Mouse (Mus musculus): ENCODE results near the gene Nmb.
A peak's percentile ranks its signal among the peaks of the same experiment; 100 is the strongest.

Nmb gene

DNA sequence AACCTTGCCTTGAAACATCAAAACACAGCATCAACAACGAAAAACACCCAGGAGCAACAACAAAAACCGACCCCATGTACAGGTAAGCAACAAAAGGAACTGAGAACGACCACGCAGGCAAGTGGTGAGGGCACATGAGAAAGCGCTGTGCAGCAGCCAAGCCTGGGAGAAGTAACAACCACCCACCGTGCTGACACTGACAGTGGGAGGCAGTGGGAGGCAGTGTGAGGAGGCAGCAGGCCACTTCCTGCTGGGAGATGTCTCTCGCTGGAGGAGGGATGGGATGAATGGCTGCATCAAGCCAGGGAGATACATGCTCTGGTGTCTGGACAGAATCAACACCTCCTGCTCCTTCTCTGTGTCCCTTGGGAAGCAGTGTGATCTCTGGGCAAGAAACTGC lies 7.7 kb downstream of the Nmb start:
- no peak for DNase-seq

DNA sequence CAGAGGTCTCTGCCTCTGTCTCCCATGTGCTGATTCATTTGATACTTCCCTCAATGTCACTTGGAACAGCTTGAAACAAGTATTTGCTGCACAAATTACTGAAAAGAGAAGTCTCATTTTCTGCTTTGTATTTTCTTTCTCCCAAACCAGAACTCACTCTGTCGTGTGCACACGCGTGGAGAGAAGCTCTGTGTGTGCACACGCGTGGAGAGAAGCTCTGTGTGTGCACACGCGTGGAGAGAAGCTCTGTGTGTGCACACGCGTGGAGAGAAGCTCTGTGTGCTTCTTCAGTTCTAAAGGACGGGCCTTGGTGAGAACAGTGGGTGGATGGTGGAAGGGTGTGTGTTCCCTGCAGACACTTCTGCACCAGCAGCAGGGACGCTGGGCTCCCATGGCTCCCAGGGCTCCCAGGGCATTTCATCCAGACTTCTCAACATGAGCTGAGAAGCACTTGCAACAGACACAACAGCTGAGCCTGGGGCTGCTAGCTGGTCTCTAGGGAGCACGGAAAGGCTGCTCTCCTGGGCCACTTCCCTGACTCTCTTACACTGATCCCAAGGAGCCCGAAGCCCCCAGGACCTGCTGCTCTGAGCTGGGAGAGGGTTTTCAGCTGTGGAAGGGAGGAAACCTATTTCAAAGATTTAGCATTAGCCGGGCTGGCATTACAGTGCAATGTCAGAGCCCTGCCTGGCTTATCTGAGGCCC lies 9.9 kb downstream of the Nmb start:
- no peak for DNase-seq

DNA sequence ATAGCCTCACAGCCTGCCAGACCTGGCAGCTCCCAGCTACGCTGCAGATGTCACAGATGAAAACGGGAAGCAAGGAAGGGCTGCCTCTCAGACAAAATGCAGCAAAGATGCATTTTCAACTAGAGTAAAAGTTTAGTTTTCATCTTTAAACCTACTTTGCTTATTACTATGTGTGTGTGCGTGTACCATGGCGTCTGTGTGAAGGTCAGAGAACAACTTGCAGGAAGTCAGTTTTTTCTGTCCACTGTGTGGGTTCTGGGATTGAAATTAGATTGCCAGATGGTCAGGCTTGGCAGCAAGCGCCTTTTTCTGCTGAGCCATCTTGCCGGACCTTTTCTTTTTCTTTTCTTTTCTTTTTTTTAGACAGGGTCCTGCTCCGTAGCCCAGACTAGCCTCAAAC lies 10.7 kb downstream of the Nmb start:
- peak; percentile 53 to 54 for DNase-seq

DNA sequence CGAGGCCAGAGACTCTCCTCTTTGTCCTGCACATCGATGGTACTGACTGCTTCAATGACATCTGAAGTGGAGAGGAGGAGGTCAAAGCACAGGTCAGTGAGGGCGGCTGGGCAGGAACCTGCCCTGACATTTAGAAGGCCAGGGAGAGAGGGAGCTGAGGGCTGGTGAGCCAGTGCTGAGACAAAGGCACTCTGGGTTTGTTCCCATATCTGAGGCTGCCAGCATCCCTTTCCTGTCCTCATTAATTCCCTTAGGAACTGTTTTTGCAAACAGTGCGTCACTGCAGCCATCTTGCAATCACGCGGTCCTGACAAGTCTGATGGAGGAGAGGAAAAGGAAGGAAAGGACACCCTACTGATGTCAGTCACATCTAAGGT lies 11.1 kb downstream of the Nmb start:
- DNase-seq: peak in 1 of 2 experiments; percentile 23

DNA sequence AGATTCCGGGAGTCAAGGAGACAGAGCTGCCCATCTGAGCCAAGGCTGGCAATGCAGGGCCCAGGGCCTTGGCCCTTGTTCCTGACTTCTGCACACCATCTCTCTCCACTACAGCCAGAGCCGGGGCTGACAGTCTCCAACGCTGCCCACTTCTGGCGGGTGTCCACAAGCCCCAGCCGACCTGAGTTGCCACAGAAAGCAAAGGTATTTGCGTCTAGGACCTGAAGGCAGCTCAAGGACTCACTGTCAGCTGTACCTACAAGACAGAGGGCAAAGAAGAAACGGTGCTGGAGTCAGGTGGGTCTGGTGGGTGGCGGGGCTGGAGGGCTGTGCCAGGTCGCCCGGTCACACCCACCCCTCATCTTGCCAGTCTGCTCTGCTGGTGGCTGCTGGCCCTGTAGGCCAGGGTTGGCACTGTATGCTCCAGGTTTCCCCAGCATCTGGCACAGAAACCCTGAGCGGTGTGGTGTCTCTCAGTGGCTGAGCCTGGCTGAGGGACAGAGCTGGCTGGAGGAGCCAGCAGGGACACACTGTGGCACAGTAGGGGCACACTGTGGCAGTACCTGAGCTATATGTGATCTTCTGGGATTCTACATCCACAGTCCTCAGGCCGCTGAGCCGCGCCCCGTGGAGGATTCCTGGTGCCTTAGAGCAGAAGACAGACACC lies 11.7 kb downstream of the Nmb start:
- DNase-seq: peak; percentile 48 to 54

DNA sequence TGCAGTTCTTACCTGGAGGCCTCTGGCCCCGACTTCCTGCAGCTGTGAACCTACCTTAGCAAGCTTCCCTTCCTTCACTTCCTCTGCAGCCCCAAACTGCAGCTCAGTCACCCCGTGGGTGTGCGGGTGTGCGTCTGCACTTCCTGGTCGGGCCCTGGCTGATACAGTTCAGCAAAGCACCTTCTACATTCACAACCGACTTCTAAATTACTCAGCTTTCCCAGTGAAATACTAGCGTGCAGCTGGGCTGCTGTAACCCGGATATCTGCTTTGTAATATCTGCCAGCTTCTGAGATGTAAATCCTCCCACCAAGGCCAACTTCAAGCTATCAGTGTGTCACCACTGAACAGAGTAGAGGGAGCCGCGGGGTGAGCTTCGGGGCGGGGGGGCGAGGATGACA lies 15.0 kb downstream of the Nmb start:
- DNase-seq: no peak

DNA sequence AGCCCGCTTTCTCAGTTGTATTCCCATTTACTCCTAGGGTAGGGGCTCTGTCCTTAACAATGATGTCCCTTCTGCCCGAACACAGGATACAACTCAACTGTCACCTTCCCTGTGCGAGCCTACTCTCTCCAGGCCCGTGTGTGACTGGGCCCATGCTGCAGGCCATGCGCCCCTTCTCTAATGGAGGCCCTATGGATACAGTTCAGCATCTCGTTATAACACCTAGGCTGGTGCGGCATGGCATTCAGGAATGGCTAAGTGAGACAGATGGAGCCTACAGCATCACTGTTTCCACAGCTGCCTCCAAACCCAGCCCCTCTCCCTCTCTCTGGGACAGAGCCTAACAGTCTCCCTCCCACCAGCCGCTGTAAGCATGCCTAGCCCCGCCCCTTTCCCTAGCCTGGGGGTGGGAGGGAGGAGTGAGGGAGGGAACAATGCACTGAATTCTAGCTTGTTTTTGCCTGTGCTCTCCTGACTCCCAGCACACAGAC lies 15.8 kb downstream of the Nmb start:
- no peak for DNase-seq

DNA sequence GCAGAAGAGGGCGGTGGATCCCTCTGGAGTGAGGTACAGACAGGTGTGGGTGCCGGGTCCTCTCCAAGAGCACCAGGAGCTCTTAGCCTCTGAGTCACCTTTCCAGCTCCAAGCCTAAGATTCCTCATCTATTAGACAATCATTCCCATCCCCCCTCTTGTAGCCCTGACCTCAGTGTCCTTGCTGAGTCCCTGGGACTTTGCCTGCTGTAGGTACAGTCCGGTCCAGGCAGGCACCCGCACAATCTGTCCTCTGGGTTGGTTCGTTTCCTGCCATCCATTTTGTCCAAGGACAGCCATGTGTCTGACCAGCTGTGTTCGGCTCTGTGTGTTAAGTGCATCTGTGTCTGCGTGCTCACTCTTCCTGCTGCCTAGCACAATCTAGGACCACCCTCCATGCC lies 16.3 kb downstream of the Nmb start:
- no peak for DNase-seq

DNA sequence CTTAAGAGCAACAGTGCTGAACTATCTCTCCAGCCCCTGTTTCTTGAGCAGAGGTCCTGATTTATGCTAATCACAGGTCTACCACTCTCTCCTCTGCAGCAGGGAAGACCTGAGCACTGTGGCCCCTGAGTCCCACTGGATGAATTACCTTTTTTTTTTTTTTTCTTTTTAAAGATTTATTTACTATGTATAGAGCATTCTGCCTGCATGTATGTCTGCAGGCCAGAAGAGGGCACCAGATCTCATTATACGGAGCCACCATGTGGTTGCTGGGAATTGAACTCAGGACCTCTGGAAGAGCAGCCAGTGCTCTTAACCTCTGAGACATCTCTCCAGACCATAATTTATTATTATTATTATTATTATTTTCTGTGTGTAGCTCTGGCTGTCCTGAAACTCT lies 19.2 kb downstream of the Nmb start:
- no peak for DNase-seq

DNA sequence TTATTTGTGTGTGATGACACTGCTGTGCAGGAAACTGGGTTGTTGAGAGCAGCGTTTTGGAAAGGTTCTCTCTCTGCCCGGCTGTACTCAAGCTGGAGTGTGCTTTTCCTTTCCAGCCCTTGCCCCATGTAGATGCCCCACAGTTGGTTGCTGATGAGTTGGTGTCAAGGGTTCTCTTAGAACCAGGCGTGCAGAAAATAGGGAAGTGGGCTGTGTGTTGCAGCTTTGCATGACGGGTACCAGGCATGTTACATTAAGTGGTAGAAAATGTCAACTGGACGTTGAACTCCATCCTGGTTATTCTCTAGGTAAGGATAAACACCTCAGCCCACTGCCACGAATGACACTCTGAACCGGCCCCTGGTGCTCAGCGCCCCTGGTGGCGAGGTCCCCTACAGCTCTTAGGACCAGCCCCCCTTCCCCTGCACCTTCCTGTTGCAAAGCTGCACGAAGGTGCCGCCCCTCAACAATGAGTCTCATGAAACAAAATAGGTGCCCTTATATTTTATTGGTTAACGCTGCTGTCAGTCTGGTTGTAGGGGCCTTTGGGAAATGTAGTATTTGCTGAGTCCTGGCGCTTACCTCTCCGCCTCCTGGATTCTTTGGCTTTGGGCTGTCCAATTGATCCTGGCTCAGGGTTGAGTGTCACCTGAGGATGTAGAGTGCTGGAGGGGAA lies 21.9 kb downstream of the Nmb start:
- DNase-seq: peak; percentile 57 to 59

DNA sequence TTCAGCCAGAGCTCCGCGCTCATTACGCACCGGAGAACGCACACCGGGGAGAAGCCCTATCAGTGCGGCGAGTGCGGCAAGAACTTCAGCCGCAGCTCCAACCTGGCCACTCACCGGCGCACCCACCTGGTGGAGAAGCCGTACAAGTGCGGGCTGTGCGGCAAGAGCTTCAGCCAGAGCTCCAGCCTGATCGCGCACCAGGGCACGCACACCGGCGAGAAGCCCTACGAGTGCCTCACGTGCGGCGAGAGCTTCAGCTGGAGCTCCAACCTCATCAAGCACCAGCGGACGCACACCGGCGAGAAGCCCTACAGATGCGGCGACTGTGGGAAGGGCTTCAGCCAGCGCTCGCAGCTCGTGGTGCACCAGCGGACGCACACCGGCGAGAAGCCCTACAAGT lies 29.1 kb downstream of the Nmb start:
- no peak for DNase-seq

DNA sequence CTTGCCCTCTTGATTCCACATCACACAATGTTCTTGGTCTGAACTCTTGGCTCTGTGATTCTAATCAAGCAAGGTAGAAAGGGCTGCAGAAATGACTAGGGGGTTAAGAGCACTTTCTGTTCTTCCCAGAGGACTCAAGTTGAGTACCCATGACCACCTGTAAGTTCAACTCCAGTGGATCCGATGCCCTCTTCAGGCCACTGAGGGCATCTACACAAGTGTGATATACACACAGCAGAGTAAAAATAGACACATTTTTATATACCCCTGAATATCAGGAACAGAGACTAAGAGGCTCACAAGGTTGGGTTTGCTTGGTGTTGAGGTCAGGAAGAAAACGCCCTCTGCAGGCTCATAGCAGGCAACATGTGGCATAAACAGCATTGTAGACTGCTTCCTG lies 31.2 kb downstream of the Nmb start:
- no peak for DNase-seq

DNA sequence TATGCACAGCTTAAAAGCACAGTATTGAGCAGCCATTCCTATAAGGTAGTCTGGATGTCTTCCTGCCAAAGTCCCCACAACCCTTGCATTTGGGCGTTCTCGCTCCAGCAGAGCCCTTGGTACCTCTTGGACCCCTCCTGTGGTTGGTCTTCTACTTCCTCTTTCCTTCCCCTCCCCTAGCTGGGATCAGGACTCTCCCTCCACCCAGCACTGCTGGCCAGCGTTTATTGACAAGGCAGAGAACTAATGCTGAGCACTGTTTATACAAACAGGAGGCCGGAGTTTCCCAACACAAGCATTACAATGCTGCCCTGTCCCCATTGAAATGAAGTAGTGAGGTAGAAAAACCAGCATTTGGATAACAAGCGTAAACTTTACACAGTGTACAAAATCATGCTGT lies 31.8 kb downstream of the Nmb start:
- DNase-seq: no peak

DNA sequence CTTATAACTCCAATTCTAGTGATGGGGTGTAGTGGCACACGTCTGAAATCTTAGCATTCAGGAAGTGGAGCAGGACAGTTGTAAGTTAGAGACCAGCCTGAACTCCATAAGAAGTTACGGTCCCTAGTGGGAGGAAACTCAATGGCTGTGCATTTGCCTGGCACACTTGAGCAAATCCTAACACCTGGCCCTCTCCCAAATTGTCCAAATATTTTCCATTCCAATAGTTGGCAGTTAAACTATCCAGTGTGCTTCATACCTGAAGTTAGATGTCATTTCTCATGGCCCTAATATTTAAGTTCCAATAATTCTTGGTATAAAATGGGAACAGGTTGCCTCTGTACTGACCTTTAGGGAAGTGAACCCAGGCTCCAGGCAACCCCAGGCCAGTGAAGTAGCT lies 36.2 kb downstream of the Nmb start:
- DNase-seq: no peak

DNA sequence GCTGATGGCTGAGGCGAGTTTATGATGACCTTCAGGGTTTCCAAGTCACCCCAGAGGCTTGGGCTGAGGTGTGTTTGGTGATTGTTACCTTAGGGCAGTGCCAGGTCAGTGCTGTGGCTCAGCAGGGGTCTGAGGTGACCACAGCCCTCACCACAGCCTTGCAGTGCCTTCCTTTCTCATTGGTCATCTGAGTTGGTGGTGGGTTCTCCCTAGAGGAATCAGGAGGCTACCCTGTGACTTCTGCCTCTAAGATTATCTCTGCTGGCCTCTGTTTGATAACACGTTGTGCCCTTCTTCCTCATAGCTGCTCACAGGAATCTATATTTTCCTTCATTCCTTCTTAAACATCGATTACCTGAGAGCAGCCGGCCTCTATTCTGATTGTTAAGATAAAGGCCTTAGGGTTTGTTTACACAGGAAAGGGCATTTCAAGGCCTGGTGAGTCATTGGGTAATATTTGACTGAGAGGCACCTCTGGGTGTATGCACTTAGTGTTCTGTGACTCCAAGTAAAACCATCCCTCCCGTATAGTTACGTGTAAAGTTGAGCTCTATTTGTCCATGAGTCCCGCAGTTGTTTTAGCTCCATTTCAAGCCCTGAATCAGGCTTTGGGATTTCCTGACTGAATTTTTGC lies 38.2 kb downstream of the Nmb start:
- no peak for DNase-seq

DNA sequence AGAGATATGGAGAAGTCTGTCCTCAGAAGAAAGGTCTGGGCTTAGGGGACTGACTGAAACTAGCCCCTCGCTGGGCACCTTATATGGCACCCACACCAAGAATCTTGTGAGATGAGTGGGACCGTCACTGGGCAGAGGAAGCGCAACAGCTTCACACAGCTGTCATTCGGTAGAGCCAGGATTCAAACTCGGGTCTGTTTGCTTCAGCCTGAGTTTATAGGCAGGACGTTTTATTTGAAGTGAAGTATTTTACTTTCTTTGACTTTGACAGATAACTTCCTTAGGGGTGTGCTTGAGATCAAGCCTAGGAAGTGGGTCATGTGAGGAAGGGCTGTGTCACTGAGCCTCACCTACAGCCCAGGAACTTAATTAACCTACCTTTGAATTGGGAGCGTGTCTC lies 39.4 kb downstream of the Nmb start:
- no peak for DNase-seq

DNA sequence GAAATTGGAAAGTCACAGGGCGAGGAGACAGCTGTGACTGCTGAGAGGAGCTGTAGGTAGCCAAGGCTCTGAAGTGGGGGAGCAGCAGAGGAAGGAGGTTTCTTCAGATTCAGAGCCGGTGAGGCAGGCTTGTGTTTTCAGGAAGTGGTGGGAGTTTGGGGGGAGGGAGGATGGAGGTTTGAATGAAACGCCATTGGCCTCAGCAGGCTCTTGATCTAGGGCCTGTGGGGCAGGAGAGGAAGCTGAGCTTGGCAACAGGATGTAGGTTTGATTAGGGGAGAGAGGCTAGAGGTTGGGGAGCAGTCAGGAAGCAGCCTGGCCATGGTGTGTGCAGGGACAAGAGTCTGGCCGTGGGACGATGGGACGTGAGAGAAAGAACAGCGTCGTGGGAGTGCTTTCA lies 40.0 kb downstream of the Nmb start:
- no peak for DNase-seq

DNA sequence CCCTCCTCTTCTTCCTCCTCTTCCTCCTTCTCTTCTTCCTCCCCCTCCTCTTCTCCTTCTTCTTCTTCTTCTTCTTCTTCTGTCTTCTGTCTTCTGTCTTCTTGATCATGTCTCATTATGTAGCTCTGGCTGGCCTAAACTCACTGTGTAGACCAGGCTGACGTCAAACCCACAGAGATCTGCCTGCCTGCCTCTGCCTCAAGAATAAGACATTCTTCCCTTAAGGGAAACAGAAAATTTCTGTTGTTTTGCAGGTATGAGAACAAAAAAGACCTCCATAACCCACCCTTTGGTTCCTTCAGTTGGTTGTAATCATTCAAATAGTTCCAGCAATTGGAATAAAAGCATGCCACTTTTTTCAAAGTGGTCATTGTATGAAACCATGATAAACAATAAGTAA lies 40.7 kb downstream of the Nmb start:
- no peak for DNase-seq

DNA sequence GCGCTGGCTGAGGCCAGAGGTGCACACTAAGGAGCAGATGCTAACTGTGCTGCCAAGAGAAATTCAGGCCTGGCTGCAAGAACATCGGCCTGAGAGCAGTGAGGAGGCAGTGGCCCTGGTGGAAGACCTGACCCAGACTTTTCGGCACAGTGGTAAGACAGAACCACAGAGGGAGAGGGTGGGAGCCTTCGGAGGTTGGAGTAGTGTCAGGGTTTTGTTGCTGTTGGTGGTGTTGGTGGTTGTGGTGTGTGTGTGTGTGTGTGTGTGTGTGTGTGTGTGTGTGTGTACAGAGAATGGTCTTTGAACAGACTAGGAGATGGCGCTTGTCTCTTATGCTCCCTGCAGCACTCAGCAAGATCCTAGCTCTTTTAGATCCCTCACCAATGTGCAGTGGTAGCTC lies 41.4 kb downstream of the Nmb start:
- DNase-seq: no peak

DNA sequence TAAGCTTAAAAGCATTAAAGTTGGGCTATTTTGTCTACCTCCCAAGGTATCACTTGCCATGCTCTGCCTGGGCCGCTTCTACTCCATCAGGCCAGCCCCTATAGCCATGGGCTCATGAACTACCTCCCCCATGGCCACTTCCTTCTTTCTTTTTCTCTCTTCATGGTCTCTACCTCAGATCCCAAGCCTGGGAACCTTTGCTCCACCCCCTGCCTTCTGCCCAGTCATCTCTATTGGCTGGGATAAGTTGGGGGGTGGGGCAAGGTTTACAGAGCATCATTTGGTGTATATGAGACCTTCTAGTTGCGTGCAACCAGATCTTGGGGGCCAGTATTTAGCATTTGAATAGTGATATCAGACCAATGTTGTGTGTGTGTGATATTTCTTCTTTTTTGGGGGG lies 42.4 kb downstream of the Nmb start:
- no peak for DNase-seq

DNA sequence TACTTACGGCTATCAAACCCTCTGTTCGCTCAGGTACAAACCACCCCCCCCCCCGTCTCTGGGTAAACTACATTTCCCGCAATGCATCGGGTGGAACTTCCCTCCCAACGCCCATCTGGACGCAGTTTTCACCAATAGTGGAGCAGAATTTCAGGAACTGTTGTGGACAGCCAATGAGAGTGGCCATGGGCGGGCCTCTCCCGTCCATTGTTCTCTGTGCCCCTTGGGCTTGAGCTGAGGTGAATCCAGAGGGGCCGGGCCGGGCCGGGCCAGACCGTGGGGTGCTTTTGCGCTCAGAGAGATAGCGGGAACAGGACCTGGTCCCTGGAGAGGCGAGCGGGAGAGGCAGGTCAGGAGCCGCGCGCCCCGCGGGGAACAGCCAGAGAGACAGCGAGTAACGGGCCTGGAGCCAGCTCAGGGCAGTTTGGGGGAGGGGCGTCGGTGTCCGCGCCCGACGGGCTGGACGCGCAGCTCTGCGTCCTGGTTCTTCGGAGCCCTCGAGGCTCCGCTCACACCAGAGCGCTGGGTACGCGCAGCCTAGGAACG lies 44.1 kb downstream of the Nmb start, which contains the start of gene Zscan2:
Gene Zscan2 (plus strand): TSS at position 192 of the 546 bp plus-strand sequence.
- DNase-seq: peak; percentile 85 to 88

DNA sequence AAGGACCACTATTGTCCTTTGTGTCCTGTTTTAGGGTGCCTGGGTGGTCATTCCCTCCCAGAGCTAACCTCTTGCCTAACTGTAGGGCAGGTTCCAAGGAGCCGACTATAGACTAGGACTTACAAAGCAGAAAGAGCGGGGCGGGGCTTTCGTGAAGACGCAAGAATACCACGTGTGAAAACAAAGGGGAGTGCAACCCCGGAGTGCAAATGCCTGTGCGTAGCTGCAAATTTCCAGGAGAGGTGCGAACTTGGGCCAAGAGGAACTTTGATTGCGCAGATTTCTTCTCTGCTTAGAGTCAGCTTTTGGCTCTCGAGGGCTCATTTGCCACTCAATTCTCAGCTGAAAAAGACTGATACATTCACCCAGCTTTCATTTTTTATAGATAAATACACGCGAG lies 44.6 kb downstream of the Nmb start:
- DNase-seq: peak; percentile 39 to 42

DNA sequence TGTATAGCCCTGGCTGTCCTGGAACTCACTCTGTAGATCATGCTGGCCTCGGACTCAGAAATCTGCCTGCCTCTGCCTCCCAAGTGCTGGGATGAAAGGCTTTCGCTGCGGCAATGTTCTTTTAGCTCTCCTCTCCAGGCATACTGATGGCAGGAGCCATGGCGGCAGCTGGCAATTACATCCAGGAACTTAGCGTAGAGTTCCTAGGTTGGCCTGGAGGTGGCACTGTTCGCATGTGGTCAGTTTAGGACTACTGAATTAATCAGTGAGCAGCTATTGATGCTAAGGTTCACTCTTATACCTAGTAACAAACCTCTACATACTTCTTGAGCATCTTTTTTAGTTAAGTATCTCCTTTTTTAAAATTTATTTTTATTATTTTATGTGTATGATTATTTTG lies 47.7 kb downstream of the Nmb start:
- DNase-seq: peak; percentile 82 to 85

All from cerebellum, postnatal 36 days (tissue).